Mouse (Mus musculus): ENCODE measurements around the gene Cntrl. TPM values are rescaled to one million over a fixed set of nuclear protein-coding genes. Genes with fewer than 3 reads are reported as not detected.

Gene Cntrl
- polyA plus RNA-seq, 1 experiment from 2014 or later, result 29.5 TPM

- 97% methylated on average over 13 of the region's 13 CpGs for WGBS
- H3K27ac ChIP-seq, result no peak overlapping the region
- no peak overlapping the region for H3K4me3 ChIP-seq
- peaks cover 92% of the 10 kb centered on the region for H3K36me3 ChIP-seq (replicated peaks)
- no peaks in the 10 kb centered on the region for H3K9me3 ChIP-seq
- no peaks in the 10 kb centered on the region for H3K4me1 ChIP-seq
- H3K27me3 ChIP-seq (ENCODE audit: poor library complexity, severe bottlenecking), result no peaks in the 10 kb centered on the region
- no peak for DNase-seq (ENCODE audit: extremely low spot score, low spot score)
Measured at GRCm38 (mm10) chr2:35165416-35165815, 56.1 kb downstream of the Cntrl start.

DNA sequence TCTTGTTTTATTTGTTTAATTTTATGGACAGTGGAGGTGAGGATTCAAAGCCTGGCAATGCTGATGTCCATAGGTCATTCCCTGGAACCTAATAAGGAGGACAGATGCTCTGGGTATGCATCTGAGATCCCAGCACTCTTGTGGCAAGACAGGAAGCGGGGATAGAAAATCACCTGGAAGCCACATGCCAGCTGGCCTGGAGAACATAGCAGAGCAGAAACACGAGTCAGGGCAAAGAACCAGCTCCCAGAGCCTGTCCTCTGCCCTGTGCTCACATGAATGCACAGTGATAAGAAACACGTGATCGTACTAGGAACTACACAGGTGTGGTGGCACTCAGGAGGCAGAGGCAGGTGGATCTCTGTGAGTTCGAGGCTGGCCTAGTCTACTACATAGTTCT lies 57.5 kb downstream of the Cntrl start:
- Histone ChIP-seq H3K4me1 (no peaks in the 10 kb centered on the region), H3K27me3 (ENCODE audit: poor library complexity, severe bottlenecking) (no peaks in the 10 kb centered on the region), H3K27ac (no peak overlapping the region), H3K36me3 (replicated peaks) (peaks cover 97% of the 10 kb centered on the region), H3K9me3 (no peaks in the 10 kb centered on the region), H3K4me3 (no peak overlapping the region)
- WGBS, result 90% methylated on average over 5 of the region's 5 CpGs
- no peak for DNase-seq (ENCODE audit: extremely low spot score, low spot score)

DNA sequence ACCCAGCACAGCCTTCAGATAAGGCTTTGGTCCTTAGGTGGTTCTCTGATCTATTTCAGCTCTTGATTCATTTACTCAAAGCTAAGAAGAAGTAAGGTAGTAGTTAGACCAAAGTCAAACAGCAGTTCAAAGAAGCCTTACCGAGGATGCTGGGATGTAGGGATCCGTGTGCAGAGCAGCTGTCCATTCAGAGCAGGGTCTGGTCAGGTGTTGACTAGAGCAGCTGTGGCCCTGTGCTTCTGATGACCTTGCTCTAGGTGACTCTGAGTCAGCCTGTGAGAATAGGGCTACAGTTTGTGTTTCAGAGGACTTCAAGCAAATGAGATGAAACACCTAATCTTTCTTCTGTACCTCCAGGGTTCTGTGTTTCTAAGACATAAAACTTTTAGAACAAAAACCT lies 60.2 kb downstream of the Cntrl start:
- Histone ChIP-seq H3K4me3 (no peak overlapping the region), H3K27me3 (ENCODE audit: poor library complexity, severe bottlenecking) (no peaks in the 10 kb centered on the region), H3K36me3 (replicated peaks) (peaks cover 98% of the 10 kb centered on the region), H3K4me1 (no peaks in the 10 kb centered on the region), H3K27ac (no peak overlapping the region), H3K9me3 (no peaks in the 10 kb centered on the region)
- DNase-seq (ENCODE audit: extremely low spot score, low spot score), result no peak
- WGBS, result 95% methylated on average over 2 of the region's 2 CpGs

- DNase-seq (ENCODE audit: extremely low spot score, low spot score), result no peak
- Histone ChIP-seq H3K27ac (no peak overlapping the region), H3K4me1 (no peaks in the 10 kb centered on the region), H3K4me3 (no peak overlapping the region), H3K9me3 (no peaks in the 10 kb centered on the region), H3K27me3 (ENCODE audit: poor library complexity, severe bottlenecking) (no peaks in the 10 kb centered on the region), H3K36me3 (replicated peaks) (peaks cover 100% of the 10 kb centered on the region)
- WGBS, result 93% methylated on average over 10 of the region's 10 CpGs
Measured at GRCm38 (mm10) chr2:35171341-35171861, 62.1 kb downstream of the Cntrl start.

DNA sequence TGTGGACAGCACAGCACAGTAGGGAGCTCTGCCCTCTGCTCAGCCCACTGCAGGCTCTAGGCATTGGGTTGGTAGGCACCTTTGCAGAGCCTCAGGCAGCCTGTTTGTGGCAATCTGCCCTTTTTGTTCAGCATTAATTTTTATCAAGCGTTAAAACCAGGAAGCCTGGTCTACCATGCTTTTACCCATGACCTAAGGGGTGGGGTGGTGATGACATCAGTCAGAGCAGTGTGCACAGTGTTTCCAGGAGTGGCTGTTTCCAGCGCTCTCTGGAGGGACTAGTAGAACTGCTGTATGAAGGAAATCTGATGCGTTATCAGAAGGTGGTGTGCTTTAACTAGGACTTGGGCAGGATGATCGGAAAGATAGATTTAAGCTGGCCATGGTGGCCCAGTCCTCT lies 63.0 kb downstream of the Cntrl start:
- WGBS, result 94% methylated on average over 4 of the region's 4 CpGs
- H3K27ac ChIP-seq, result no peak overlapping the region
- DNase-seq (ENCODE audit: extremely low spot score, low spot score), result no peak
- no peaks in the 10 kb centered on the region for H3K9me3 ChIP-seq
- H3K4me3 ChIP-seq, result no peak overlapping the region
- no peaks in the 10 kb centered on the region for H3K4me1 ChIP-seq
- H3K36me3 ChIP-seq (replicated peaks), result peaks cover 100% of the 10 kb centered on the region
- no peaks in the 10 kb centered on the region for H3K27me3 ChIP-seq (ENCODE audit: poor library complexity, severe bottlenecking)

DNA sequence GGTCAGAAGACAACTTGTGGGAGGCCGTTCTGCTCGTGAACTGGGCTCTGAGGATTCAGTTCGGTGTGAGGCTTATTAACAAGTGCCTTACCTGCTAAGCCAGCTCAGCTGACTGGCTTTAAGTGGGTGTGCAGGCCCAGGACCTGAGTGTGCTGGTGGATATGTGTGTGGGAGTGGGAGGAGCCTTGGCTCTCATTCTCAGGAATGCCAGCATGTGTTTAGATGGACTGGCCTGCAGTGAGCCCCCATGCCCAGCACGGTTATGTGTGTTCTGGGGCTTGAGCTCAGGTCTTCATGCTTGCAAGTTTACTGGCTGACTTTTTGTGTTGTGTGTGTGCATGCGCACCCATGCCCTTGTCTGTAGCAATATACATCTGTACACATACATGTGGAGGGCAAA lies 64.4 kb downstream of the Cntrl start:
- WGBS, result 92% methylated on average over 5 of the region's 5 CpGs
- no peaks in the 10 kb centered on the region for H3K27me3 ChIP-seq (ENCODE audit: poor library complexity, severe bottlenecking)
- H3K4me3 ChIP-seq, result no peak overlapping the region
- peaks cover 100% of the 10 kb centered on the region for H3K36me3 ChIP-seq (replicated peaks)
- no peaks in the 10 kb centered on the region for H3K9me3 ChIP-seq
- H3K4me1 ChIP-seq, result no peaks in the 10 kb centered on the region
- DNase-seq (ENCODE audit: extremely low spot score, low spot score), result no peak
- H3K27ac ChIP-seq, result no peak overlapping the region

DNA sequence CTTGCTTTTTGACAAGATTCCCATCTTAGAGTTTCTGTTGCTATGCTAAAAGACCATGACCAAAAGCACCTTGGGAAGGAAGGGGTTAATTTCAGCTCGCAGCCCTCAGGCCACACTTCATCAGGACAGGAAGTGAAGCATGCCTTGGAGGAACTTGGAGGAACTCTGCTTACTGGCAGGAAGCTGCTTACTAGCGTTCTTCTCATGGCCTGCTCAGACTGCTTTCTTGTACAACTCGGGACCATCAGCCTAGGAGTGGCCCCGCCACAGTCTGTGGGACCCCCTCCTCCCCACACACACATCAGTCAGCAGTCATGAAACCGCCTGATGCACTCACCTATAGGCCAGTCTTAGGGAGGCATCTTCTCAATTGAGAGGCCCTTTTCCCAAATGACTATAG lies 64.8 kb downstream of the Cntrl start:
- H3K36me3 ChIP-seq (replicated peaks), result peaks cover 100% of the 10 kb centered on the region
- no peaks in the 10 kb centered on the region for H3K9me3 ChIP-seq
- no peak for DNase-seq (ENCODE audit: extremely low spot score, low spot score)
- 56% methylated on average over 5 of the region's 5 CpGs for WGBS
- H3K4me1 ChIP-seq, result no peaks in the 10 kb centered on the region
- no peaks in the 10 kb centered on the region for H3K27me3 ChIP-seq (ENCODE audit: poor library complexity, severe bottlenecking)
- H3K4me3 ChIP-seq, result no peak overlapping the region
- no peak overlapping the region for H3K27ac ChIP-seq

DNA sequence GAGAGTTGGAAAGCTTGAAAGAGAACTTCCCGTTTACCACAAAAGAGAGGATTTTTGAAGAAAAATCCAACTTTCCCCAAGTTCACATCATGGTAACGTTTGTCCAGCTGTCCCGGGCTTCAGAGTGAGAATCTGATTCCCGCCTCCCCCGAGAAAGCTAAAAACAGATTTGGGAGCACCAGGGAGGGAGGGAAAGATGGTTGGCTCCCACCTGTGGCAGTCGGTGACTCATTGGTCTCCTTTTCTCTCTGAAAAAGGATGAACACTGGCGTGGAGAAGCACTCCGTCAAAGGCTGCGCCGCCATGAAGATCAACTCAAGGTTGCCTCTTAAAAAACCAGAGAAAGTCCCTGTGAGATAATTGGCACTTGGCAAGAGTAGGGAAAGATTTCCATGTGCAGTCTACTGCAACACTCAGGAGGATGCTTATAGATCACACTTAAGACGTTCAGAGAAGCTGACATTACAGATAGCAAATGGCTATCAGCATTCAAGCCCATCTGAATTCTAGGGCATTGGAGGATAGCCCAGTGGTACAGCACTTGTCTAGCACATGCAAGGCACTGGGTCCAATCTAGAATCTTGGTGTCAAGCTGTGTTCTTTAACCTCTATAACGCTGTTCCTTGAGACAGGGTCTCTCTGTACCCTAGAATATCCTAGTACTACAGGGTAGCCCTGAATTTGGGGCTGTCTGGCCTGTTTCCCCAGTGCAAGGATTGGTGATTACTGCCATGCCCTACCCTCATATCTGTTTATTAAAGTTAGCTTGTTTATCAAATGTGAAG lies 66.2 kb downstream of the Cntrl start:
- H3K36me3 ChIP-seq (replicated peaks), result peaks cover 100% of the 10 kb centered on the region
- DNase-seq (ENCODE audit: extremely low spot score, low spot score), result no peak
- WGBS, result 93% methylated on average over 12 of the region's 12 CpGs

DNA sequence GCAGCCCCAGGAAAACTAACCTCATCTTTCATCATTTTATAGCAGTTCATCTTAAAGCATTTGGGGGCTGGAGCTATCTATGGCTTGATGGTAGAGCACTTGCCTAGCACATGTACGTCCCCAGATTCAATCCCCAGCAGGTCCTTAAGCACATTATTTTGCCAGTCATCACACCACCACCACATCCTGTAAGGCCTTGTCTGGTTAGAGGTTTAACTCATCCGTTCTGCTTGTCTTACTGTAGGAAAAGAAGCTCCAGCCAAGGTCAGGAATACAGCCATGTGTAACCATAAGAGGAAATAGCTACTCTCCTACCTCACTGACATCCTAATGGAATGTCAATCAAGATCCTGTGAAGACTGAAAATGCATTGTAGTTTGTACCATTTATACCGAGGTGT lies 68.9 kb downstream of the Cntrl start:
- no peaks in the 10 kb centered on the region for H3K4me1 ChIP-seq
- no peaks in the 10 kb centered on the region for H3K9me3 ChIP-seq
- H3K4me3 ChIP-seq, result no peak overlapping the region
- peaks cover 99% of the 10 kb centered on the region for H3K36me3 ChIP-seq (replicated peaks)
- H3K27ac ChIP-seq, result no peak overlapping the region
- no peaks in the 10 kb centered on the region for H3K27me3 ChIP-seq (ENCODE audit: poor library complexity, severe bottlenecking)
- no peak for DNase-seq (ENCODE audit: extremely low spot score, low spot score)
- WGBS, result 89% methylated on average over 3 of the region's 3 CpGs

More for the DNA sequence above, 66.2 kb downstream of the Cntrl start:
- no peaks in the 10 kb centered on the region for H3K27me3 ChIP-seq (ENCODE audit: poor library complexity, severe bottlenecking)
- H3K4me3 ChIP-seq, result no peak overlapping the region
- no peaks in the 10 kb centered on the region for H3K9me3 ChIP-seq
- H3K4me1 ChIP-seq, result no peaks in the 10 kb centered on the region
- H3K27ac ChIP-seq, result no peak overlapping the region

DNA sequence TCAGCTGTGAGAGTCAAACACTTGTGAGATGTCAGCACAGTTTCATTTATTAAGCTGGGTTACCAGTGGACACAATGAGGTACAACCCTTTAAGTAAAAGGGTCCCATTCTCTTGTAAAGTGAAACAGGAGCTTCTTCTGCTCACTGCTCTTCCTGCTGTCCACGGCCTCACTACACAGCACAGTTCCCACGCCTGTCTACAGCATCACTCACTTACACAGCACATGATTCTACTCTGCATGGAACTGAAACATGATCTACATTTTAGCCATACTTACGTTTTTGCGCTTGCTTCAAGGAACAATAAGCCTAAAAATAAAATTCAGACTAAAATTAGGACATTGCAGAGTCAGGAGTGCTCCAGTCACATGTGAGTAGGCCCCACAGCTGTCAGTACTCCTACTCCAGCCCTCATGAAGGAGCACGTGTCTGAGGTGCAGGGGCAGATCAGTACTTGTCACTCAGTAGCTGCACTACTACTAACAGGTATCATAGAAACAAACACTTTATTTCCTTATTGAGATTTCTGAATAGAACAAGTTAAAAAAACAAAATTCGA lies 73.9 kb downstream of the Cntrl start:
- Histone ChIP-seq H3K27me3 (ENCODE audit: poor library complexity, severe bottlenecking) (no peaks in the 10 kb centered on the region), H3K4me1 (no peaks in the 10 kb centered on the region), H3K36me3 (replicated peaks) (peaks cover 95% of the 10 kb centered on the region), H3K27ac (no peak overlapping the region), H3K9me3 (no peaks in the 10 kb centered on the region), H3K4me3 (no peak overlapping the region)
- WGBS, result 92% methylated on average over 6 of the region's 6 CpGs
- DNase-seq (ENCODE audit: extremely low spot score, low spot score), result no peak

- Histone ChIP-seq H3K27ac (no peak overlapping the region), H3K9me3 (no peaks in the 10 kb centered on the region), H3K4me3 (no peak overlapping the region), H3K36me3 (replicated peaks) (peaks cover 75% of the 10 kb centered on the region), H3K27me3 (ENCODE audit: poor library complexity, severe bottlenecking) (no peaks in the 10 kb centered on the region), H3K4me1 (no peaks in the 10 kb centered on the region)
- no peak for DNase-seq (ENCODE audit: extremely low spot score, low spot score)
- 95% methylated on average over 5 of the region's 5 CpGs for WGBS
Measured at GRCm38 (mm10) chr2:35188929-35189328, 79.6 kb downstream of the Cntrl start.

GRCm38 (mm10) chr2:35193976-35194375 lies 84.7 kb downstream of the Cntrl start:
- Histone ChIP-seq H3K36me3 (replicated peaks) (peaks cover 57% of the 10 kb centered on the region), H3K27me3 (ENCODE audit: poor library complexity, severe bottlenecking) (no peaks in the 10 kb centered on the region), H3K9me3 (no peaks in the 10 kb centered on the region), H3K4me3 (no peak overlapping the region), H3K27ac (no peak overlapping the region), H3K4me1 (peaks cover 13% of the 10 kb centered on the region)
- DNase-seq (ENCODE audit: extremely low spot score, low spot score), result no peak
- 94% methylated on average over 1 of the region's 1 CpGs for WGBS

Measured in forebrain, embryonic 10.5 days (tissue).